Mouse (Mus musculus) liver, adult (tissue): ENCODE measurements around the gene Cbwd1.

Experiments used
- GATA4 ChIP-seq: IDR thresholded peaks from 2 replicates; pipeline ENCODE4 v1.6.1; 2014; ENCODE audit warnings: mild to moderate bottlenecking, low read length; ENCODE audit not compliant: insufficient replicate concordance

The Cbwd1 gene

GRCm38 (mm10) chr19:24961172-24961962, at the start of gene Cbwd1:
TSS of gene Cbwd1 (minus strand) at chr19:24961610.
- peak; percentile 74; the same call in 1 of the 2 replicates for TF ChIP-seq GATA4

- no peak for TF ChIP-seq GATA4
These were observed 47.1 kb upstream of the Cbwd1 start for GRCm38 (mm10) chr19:25008509-25008908.

GRCm38 (mm10) chr19:25006686-25007085, 45.3 kb upstream of the Cbwd1 start:
- TF ChIP-seq GATA4 = no peak

DNA sequence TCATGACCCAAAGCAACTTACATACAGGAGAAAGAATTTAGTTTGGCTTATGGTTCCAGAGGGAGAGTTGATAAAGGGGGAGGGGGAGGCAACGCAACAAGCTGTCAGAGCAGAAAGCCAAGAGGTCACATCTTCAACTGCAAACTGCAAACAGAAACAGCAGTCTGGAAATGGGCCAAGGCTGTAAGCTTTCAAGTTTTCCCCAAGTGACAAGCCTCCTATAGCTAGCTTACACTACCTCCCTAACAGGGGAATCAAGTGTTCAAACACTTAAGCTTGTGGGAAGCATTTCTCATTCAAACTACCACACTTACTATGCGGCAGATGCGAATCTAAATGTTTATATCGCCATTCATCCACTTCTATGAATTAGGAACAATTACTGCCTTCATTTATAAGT, 42.4 kb upstream of the Cbwd1 start:
- no peak for TF ChIP-seq GATA4

DNA sequence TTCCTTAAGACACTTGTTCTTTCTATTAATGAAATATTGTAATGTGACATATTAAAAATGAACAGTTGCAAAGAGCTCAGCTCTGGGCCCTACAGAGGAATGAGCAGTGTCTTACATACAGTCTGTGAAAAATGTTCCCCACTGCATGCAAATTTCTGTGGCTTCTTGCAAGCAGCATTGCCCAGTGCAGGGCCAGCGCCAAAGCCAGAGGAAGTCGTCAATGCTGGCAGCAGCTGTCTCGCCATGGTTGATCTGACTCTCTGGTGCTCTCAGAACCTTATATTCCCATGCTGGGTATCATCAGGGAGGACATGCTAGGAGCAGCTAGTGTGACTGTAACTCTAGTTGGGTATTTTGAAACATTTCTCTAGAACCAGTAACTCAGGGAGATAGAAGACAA, 41.4 kb upstream of the Cbwd1 start:
- no peak for TF ChIP-seq GATA4

DNA sequence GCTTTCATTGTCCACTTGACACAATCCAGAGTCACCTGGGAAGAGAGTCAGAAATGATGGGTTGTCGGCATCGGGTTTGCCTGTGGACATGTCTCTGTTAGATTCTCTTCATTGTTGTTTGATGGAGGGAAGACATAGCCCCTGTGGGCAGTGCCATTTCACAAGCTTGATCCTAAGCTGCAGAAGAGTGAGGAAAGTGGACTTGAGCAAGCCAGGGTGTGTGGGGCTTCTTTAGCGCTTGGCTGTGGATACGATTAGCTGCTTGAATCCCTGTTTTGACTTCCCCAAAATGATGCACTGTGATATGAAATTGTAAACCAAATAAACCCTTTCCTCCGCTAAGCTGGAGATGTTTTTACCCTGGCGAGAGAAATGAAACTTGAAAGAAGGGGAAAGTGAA, 40.6 kb upstream of the Cbwd1 start:
- TF ChIP-seq GATA4 = no peak

DNA sequence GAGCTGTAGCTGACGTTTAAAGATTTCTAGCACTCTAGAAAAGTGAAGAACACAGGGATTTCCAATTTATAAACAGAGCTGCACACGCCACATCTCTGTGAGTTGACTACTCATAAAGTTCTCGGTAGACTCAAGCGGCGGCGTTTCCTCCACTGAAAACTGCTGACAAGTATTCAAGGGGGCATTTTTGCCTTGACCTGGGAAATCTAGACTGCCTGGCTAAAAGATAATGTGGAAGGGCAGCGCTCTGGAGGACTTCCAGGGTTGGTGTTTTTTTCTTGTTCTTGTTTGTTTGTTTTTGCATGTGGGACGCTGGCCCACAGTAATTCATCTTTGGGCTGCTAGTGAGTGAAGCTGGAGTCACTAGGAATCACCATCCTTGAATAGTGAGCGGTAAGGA, 38.7 kb upstream of the Cbwd1 start:
- peak; percentile 55; the same call in 1 of the 2 replicates for TF ChIP-seq GATA4

DNA sequence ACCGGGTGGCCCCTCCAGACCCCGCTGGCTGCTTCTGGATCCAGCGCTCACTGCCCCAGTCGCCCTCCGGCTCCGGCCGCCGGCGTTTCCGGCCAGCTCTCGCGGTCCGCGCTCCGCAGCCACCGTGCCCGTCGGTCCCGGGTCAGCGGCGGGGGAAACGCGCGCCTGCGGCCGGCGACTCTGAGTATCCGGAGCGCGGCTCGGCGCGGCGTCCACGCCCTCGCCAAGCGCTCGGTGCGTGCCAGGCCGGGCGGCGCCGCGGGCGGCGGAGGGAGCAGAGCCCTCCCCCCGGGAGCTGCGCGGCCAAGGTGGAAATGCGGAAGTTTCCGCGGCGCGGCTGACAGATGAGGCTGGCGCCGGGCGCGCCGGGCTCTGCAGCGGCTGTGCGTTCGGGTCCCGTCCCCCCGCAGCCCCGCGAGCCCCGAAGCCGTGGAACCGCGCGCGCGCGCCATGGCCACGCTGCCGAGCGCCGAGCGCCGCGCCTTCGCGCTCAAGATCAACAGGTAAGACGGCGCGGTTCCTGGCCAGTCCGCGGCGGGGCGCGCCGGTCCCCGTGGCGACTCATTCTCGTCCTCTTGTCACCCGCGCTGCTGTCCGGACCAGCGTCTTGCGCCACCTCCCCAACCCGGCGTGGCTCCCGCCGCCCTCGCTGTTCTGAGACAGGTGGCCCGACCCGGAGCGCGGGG, 37.9 kb upstream of the Cbwd1 start, which contains the start of gene Dock8:
Dock8 (plus strand) TSS at position 334 of the 686 bp plus-strand sequence.
- no peak; the same call in 1 of the 2 replicates for TF ChIP-seq GATA4

DNA sequence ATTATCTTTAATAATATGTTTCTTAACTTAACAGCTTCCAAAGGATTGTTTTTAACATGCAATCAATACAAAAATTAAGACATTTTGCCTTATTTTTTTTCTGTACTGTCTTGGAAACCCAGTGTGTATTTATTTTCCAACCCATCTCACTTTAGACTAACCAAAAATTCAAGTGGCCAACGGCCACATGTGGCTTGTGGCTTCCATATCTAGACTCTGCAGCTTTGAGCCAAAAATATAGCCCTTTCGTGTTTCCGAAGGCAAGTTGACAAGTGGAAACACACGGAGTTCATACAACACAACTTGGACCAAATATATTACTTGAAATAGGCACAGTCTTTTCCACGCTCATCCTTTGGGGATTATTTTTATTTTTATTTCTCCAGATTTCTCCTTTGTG, 37.2 kb upstream of the Cbwd1 start:
- no peak for TF ChIP-seq GATA4

DNA sequence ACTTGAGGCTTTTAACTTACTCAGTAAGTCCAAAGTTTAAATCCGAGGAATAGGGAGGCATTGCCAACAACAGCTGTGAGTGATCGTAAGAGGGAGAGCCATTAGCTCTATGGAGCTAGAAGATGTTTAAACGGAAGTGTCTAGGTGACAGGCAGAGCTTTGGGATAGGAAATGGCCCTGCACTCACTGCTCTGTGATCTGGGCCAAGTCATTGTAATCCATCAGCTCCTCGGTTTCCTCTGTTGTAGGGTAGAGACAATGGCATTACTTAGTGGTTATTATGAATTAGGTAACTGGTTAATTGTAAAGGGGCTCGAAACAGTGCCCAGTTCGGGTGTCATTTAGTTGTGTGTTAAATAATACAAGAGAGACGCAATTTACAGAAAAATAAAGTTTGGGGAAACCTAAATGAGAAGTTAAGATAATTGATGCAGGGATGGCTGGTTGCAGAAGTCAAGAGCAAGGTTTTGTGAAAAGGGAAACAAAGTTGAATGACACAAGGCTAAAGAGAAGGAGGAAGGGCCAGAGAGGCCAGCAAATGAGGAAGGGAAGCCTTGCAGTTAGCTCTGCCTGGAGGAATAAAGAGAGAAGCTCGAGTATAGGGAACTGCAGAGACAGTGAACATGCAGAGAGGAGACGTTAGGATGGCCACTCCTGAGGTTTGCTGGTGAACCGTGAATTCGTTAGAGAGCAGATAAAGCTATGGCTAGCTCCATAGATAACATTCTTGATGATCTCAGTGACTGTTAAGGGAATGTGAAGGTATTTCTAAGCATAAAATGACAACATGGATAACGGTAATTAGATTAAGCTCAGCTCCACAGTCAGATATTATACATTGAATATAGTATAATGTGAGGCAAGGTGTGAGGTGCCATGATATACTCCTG, 35.6 kb upstream of the Cbwd1 start:
- TF ChIP-seq GATA4 = no peak

GRCm38 (mm10) chr19:24994900-24995299, 33.5 kb upstream of the Cbwd1 start:
- no peak for TF ChIP-seq GATA4

- no peak for TF ChIP-seq GATA4
These were observed 32.1 kb upstream of the Cbwd1 start for GRCm38 (mm10) chr19:24993526-24993925.

- TF ChIP-seq GATA4 = peak; percentile 56; the same call in 1 of the 2 replicates
These were observed 28.9 kb upstream of the Cbwd1 start for GRCm38 (mm10) chr19:24990138-24990822.

DNA sequence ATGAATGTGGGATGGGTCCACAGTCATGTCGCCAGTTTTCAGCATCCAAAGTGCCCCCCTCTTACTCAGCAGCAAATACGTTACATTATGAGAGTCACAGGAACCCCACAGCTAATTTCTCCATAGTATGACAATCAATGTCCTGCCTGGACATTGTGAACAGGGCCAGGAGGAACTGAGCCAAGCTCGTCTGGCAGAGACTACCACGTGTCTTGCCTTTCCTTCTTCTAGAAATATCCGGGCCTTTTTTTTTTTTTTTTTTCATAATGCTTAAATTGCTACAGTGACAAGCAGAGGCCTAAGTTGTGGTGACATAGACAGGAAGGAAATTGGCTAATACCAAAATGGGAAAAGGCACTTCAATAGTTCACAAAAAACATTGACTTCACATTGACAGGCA, 27.4 kb upstream of the Cbwd1 start:
- TF ChIP-seq GATA4 = no peak

GRCm38 (mm10) chr19:24987355-24987754, 25.9 kb upstream of the Cbwd1 start:
- no peak for TF ChIP-seq GATA4
